Mouse (Mus musculus) kidney, embryonic 14.5 days (tissue): ENCODE measurements at regions not wholly inside any gene's neighbourhood (a gene's known extent, or its start where the extent isn't known, plus 50 kb on each side); places are given as distances from the start of the nearest gene placed in this dataset.

Experiments
- ATAC-seq: fragments of 200-750 bp; cut with Nextera tagmentation; 2 replicates; pipeline ENCODE4 v1.8.0; 2017; ENCODE audit warnings: moderate number of reproducible peaks, mild to moderate bottlenecking, moderate TSS enrichment, moderate library complexity; ENCODE audit not compliant: low FRiP score, low TSS enrichment
- H3K27ac ChIP-seq: fragments of 300-500 bp; sonication (generic); 2 replicates; pipeline ENCODE4 v1.5.1; 2014; ENCODE audit warnings: low read depth, mild to moderate bottlenecking, low read length, moderate library complexity, mixed read lengths
- H3K27me3 ChIP-seq: fragments of 300-500 bp; sonication (generic); 2 replicates; pipeline ENCODE4 v1.6.1; 2014; ENCODE audit warnings: mild to moderate bottlenecking, low read length; ENCODE audit not compliant: control insufficient read depth, insufficient read depth
- H3K36me3 ChIP-seq: fragments of 300-500 bp; sonication (generic); 2 replicates; pipeline ENCODE4 v1.6.1; 2014; ENCODE audit warnings: low read length, mixed read lengths; ENCODE audit not compliant: control insufficient read depth, insufficient read depth
- H3K4me1 ChIP-seq: fragments of 300-500 bp; sonication (generic); 2 replicates; pipeline ENCODE4 v1.6.1; 2014; ENCODE audit warnings: low read length, mixed read lengths; ENCODE audit not compliant: control insufficient read depth, insufficient read depth
- H3K4me2 ChIP-seq: fragments of 300-500 bp; sonication (generic); replicated peaks from 2 replicates; pipeline ENCODE4 v1.6.1; 2014; ENCODE audit warnings: low read depth, mild to moderate bottlenecking, low read length
- H3K4me3 ChIP-seq: fragments of 300-500 bp; sonication (generic); 2 replicates; pipeline ENCODE4 v1.5.1; 2014; ENCODE audit warnings: mild to moderate bottlenecking, low read length
- H3K9ac ChIP-seq: fragments of 300-500 bp; sonication (generic); 2 replicates; pipeline ENCODE4 v1.6.1; 2014; ENCODE audit warnings: low read depth, mild to moderate bottlenecking, low read length, moderate library complexity
- H3K9me3 ChIP-seq: fragments of 300-500 bp; sonication (generic); 2 replicates; pipeline ENCODE4 v1.6.1; 2016; ENCODE audit warnings: low read length; ENCODE audit not compliant: control insufficient read depth
- WGBS: fragments of 180-500 bp; shearing (Covaris S2); extraction: QIAGEN DNeasy Blood & Tissue Kit; methylation state at CpG from one replicate; pipeline ENCODE4 v1.1.7; 2014; 5-methylcytosine and 5-hydroxymethylcytosine counted together

DNA sequence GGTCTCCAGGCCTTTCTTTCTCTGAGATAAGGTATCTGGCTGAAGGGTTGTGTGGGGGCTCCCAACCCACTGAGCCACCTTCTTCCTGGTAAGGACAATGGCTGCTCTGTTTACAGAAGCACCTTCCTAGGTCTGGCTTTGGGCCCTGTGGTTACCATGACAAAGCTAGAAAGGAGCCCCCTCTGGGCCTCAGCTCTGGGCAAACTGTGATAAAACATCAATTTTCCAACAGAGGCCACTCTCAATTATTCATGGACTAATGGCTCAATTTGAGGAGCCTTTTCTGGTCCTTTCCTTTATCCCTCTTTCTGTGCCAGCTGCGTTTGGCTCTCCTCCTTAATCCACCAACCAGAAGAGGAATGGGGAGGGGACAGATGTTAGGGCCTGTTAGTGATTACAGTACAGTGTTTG, 97.3 kb upstream of the Atp1a1 start:
- no peak overlapping the region for H3K9ac ChIP-seq
- ATAC-seq = no peak; the same call in 1 of the 2 replicates
- no peaks in the 10 kb centered on the region for H3K4me1 ChIP-seq
- no peaks in the 10 kb centered on the region for H3K9me3 ChIP-seq
- no peak overlapping the region for H3K27ac ChIP-seq
- no peak overlapping the region for H3K4me2 ChIP-seq
- no peaks in the 10 kb centered on the region for H3K36me3 ChIP-seq
- H3K27me3 ChIP-seq = no peaks in the 10 kb centered on the region
- 32% methylated on average over 1 of the region's 1 CpGs for WGBS
- H3K4me3 ChIP-seq = no peak overlapping the region

DNA sequence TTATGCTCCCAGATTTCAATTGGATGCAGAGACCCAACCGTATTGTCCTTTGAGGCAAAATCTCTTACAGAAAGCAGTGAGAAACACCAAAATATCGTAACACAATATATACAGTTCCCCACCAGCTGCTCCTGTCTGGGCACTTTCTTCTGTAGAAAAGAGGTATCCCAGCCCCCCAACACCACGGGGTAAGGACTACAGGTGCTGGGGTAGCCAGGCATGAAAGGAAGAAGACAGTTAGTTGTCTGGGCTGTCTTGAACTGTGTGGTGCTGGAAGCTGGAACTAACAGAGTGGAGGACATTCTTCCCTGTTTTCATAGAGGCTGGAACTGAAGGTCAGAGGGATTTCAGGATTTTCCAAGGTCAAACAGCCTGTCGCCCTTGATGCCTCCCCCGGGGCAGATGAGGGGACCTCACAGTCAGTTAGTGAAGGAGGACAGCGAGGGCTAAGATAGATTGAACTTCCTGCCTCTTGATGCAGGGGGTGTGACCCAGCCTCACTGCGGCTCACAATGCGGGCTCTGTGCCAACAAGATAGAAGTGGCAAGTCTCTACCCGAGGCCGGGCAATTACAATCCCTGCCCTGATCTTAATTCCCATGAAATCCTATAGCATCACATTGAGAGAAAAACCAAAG, 96.6 kb upstream of the Atp1a1 start:
- H3K36me3 ChIP-seq = no peaks in the 10 kb centered on the region
- H3K9me3 ChIP-seq = no peaks in the 10 kb centered on the region
- no peak overlapping the region for H3K9ac ChIP-seq
- no peaks in the 10 kb centered on the region for H3K4me1 ChIP-seq
- H3K4me2 ChIP-seq = no peak overlapping the region
- H3K4me3 ChIP-seq = no peak overlapping the region
- no peaks in the 10 kb centered on the region for H3K27me3 ChIP-seq
- no peak overlapping the region for H3K27ac ChIP-seq
- WGBS = 57% methylated on average over 10 of the region's 10 CpGs
- no peak for ATAC-seq

DNA sequence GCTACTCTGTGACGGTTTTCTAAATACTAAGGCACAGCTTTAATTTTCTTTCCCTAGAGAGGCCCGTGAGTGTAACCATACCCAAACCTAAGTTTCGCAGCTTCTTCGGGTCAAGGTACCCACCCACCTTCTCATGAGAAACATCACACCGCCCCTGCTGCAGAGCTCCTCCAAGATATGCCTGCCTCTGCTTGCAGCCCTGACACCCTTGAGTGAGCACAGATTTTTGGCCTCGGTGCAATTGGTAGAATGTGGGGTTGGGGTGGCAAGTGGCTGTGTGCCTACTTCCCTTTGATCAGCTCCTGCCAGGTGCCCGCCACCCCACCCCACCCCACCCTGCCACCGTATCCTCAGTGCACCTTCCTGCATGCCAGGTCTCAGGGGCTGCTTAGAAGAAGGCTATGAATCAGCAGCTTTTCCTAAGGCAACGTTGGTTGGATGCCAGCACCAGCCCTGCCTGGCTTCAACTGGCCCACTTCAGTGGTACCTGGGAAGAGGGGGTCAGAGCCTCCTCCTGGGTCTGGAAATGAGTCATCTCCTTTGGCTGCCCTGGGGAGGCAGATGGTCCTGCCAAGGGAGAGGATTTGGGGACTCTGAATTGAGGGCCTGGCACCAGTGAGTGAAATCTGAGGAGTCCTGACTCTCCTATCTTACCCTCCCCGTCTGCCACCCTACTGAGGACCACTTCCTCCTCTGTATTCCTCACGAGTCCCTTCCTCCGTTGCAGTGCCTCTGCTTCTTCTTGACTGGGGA, 95.6 kb upstream of the Atp1a1 start:
- 55% methylated on average over 12 of the region's 12 CpGs for WGBS
- Histone ChIP-seq H3K9me3 (no peaks in the 10 kb centered on the region), H3K9ac (no peak overlapping the region), H3K4me2 (no peak overlapping the region), H3K4me1 (no peaks in the 10 kb centered on the region), H3K27me3 (no peaks in the 10 kb centered on the region), H3K4me3 (no peak overlapping the region), H3K36me3 (no peaks in the 10 kb centered on the region), H3K27ac (no peak overlapping the region)
- ATAC-seq = 0 out of 2 replicates have a peak, but pooled peaks have one; percentile 52

GRCm38 (mm10) chr3:101696832-101697231, 92.3 kb upstream of the Atp1a1 start:
- Histone ChIP-seq H3K9ac (no peak overlapping the region), H3K27ac (no peak overlapping the region), H3K4me3 (no peak overlapping the region), H3K27me3 (no peaks in the 10 kb centered on the region), H3K9me3 (no peaks in the 10 kb centered on the region), H3K36me3 (no peaks in the 10 kb centered on the region), H3K4me1 (no peaks in the 10 kb centered on the region), H3K4me2 (no peak overlapping the region)
- WGBS = 93% methylated on average over 2 of the region's 2 CpGs
- no peak for ATAC-seq

- H3K27ac ChIP-seq = no peak overlapping the region
- no peaks in the 10 kb centered on the region for H3K4me1 ChIP-seq
- 79% methylated on average over 1 of the region's 1 CpGs for whole genome bisulfite sequencing
- no peak for ATAC-seq
- no peak overlapping the region for H3K4me2 ChIP-seq
- H3K36me3 ChIP-seq = no peaks in the 10 kb centered on the region
- no peaks in the 10 kb centered on the region for H3K27me3 ChIP-seq
- H3K4me3 ChIP-seq = no peak overlapping the region
- H3K9me3 ChIP-seq = no peaks in the 10 kb centered on the region
- H3K9ac ChIP-seq = no peak overlapping the region
Observed at GRCm38 (mm10) chr3:101694311-101694710, 89.8 kb upstream of the Atp1a1 start.

DNA sequence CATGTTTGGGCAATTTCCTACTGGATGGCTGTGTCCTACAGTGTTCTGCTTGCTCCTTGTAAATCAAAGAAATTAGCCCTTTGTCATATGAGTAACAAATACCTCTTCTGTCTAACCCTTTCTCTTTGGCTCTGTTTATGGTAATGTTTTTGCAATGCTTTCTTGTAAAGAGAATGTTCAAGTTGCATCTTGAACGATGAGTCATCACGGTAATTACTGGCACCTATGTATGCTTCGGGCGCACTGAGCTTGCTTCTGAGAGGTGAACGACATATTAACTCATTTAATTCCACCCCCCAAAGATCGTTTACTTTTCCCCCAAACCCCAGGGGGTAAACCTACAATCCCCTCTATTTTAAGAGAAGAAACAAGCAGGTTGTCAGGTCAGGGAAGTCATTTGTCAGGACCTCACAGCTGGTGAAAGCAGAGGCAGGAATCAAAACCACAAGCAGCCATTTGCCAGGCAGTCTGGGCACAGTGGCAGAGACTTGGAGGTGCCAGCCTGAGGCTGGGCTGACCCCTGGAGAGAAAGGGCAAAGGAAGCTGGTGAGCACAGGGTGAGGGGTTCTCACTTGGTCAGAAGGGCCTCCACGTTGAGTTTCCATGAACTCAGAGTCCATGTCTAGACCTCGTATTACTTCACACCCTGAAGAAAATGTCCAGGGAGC, 87.6 kb upstream of the Atp1a1 start:
- H3K4me3 ChIP-seq = no peak overlapping the region
- no peak overlapping the region for H3K9ac ChIP-seq
- no peak overlapping the region for H3K27ac ChIP-seq
- H3K27me3 ChIP-seq = no peaks in the 10 kb centered on the region
- 64% methylated on average over 8 of the region's 8 CpGs for WGBS
- no peaks in the 10 kb centered on the region for H3K4me1 ChIP-seq
- no peak overlapping the region for H3K4me2 ChIP-seq
- H3K36me3 ChIP-seq = no peaks in the 10 kb centered on the region
- no peak for ATAC-seq
- no peaks in the 10 kb centered on the region for H3K9me3 ChIP-seq

GRCm38 (mm10) chr3:101690779-101691178, 86.3 kb upstream of the Atp1a1 start:
- WGBS = 90% methylated on average over 2 of the region's 2 CpGs
- Histone ChIP-seq H3K27ac (no peak overlapping the region), H3K4me3 (no peak overlapping the region), H3K4me2 (no peak overlapping the region), H3K9me3 (no peaks in the 10 kb centered on the region), H3K9ac (no peak overlapping the region), H3K4me1 (no peaks in the 10 kb centered on the region), H3K36me3 (no peaks in the 10 kb centered on the region), H3K27me3 (no peaks in the 10 kb centered on the region)
- ATAC-seq = no peak

DNA sequence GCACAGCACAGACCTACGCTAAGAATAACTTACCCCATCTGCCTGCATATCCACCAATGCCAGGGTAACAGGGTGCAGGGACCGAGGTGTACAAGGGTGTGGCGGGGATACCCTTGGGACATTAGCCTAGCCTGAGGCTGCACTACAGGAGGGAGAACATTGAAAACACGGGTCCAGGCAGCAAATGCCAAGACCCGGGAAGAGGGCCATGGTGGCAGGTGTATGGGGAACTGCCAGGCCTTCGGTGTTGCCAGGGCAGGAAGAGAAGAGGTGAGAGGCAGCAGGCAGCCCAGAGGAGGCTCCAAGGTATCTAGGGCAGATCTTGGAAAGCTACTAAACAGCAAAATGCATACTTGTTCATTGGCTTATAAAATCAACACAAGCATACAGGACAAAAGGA, 85.7 kb upstream of the Atp1a1 start:
- no peak for ATAC-seq
- no peaks in the 10 kb centered on the region for H3K4me1 ChIP-seq
- 87% methylated on average over 6 of the region's 6 CpGs for WGBS
- H3K9ac ChIP-seq = no peak overlapping the region
- no peaks in the 10 kb centered on the region for H3K36me3 ChIP-seq
- H3K27me3 ChIP-seq = no peaks in the 10 kb centered on the region
- no peak overlapping the region for H3K27ac ChIP-seq
- no peak overlapping the region for H3K4me3 ChIP-seq
- H3K4me2 ChIP-seq = no peak overlapping the region
- H3K9me3 ChIP-seq = no peaks in the 10 kb centered on the region

DNA sequence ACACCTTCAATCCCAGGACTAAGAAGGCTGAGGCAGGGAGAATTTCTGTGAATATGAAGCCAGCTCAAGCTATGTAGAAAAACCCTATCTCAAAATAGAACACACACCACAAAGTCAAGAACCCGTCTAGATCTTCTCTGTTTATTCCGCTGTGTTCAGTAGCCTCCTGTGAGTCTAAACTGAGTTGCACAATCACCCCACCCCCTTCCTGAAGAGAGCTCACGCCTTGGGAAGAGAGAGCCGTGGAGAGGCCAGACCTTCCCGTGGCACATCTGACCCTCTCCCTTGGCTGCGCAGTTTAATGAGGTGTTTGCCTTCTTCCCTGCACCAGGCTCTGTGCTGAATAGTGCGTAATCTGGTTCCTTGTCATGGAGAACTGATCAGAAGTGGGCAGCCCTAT, 80.7 kb upstream of the Atp1a1 start:
- H3K9ac ChIP-seq = no peak overlapping the region
- no peaks in the 10 kb centered on the region for H3K36me3 ChIP-seq
- no peaks in the 10 kb centered on the region for H3K4me1 ChIP-seq
- no peak overlapping the region for H3K4me2 ChIP-seq
- no peaks in the 10 kb centered on the region for H3K27me3 ChIP-seq
- no peak overlapping the region for H3K4me3 ChIP-seq
- ATAC-seq = no peak
- H3K9me3 ChIP-seq = no peaks in the 10 kb centered on the region
- H3K27ac ChIP-seq = no peak overlapping the region
- 60% methylated on average over 7 of the region's 7 CpGs for WGBS
